Mouse (Mus musculus): ENCODE measurements around the gene B4galnt1. TPM values are rescaled to one million over a fixed set of nuclear protein-coding genes. Genes with fewer than 3 reads are reported as not detected.

B4galnt1 gene
- polyA plus RNA-seq, 2 experiments: 11.8 to 12.1 TPM

DNA sequence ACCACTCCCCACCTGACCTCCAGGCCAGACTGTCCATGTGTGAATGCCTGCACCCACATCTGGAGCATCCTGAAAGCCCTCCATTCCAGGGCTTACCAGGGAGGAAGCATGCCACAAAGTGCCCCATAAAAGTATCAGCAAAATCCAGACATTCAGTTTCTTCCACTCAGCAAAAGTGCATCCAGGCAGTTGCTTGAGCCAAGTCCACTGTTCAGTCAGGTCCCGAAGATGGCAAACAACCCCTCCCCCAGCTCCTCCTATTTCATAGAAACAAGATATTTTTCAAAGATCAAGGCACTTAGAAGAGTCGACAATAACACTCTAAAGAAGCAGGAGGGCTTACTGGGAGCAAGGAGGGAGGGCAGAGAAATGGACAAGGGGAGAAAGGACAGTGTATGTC, 33.5 kb downstream of the B4galnt1 start:
- no peak overlapping the region for H3K4me2 ChIP-seq (replicated peaks; ENCODE audit: low read depth, low read length, severe bottlenecking)
- ATAC-seq (ENCODE audit: low FRiP score, low read depth): no peak
- TF ChIP-seq POLR2A (IDR thresholded peaks at IDR 0.05; ENCODE audit: borderline replicate concordance, extremely low read depth, insufficient read depth, insufficient read length): no peak
- H3K36me3 ChIP-seq (ENCODE audit: control insufficient read depth, insufficient read depth, low read length): peaks cover 49% of the 10 kb centered on the region
- no peaks in the 10 kb centered on the region for H3K27me3 ChIP-seq (ENCODE audit: control insufficient read depth, insufficient read depth, low read length)
- H3K4me3 ChIP-seq (replicated peaks; ENCODE audit: low read length): no peak overlapping the region
- H3K4me1 ChIP-seq (ENCODE audit: control insufficient read depth, insufficient read depth, low read length): peaks cover 15% of the 10 kb centered on the region
- H3K9me3 ChIP-seq (ENCODE audit: control insufficient read depth, low read length): no peaks in the 10 kb centered on the region
- 56% methylated on average over 2 of the region's 2 CpGs for WGBS
- no peak overlapping the region for H3K9ac ChIP-seq (ENCODE audit: low read depth, low read length, severe bottlenecking)
- DNase-seq (ENCODE audit: low spot score): no peak
- H3K27ac ChIP-seq (replicated peaks; ENCODE audit: low read depth, low read length): no peak overlapping the region

- Histone ChIP-seq H3K9ac (ENCODE audit: low read depth, low read length, severe bottlenecking) (no peak overlapping the region), H3K9me3 (ENCODE audit: control insufficient read depth, low read length) (no peaks in the 10 kb centered on the region), H3K4me2 (replicated peaks; ENCODE audit: low read depth, low read length, severe bottlenecking) (no peak overlapping the region), H3K4me1 (ENCODE audit: control insufficient read depth, insufficient read depth, low read length) (peaks cover 15% of the 10 kb centered on the region), H3K4me3 (replicated peaks; ENCODE audit: low read length) (no peak overlapping the region), H3K27ac (replicated peaks; ENCODE audit: low read depth, low read length) (no peak overlapping the region), H3K27me3 (ENCODE audit: control insufficient read depth, insufficient read depth, low read length) (no peaks in the 10 kb centered on the region), H3K36me3 (ENCODE audit: control insufficient read depth, insufficient read depth, low read length) (peaks cover 54% of the 10 kb centered on the region)
- no peak for ATAC-seq (ENCODE audit: low FRiP score, low read depth)
- WGBS: 63% methylated on average over 5 of the region's 5 CpGs
- no peak for TF ChIP-seq POLR2A (IDR thresholded peaks at IDR 0.05; ENCODE audit: borderline replicate concordance, extremely low read depth, insufficient read depth, insufficient read length)
- DNase-seq (ENCODE audit: low spot score): no peak
Observed at GRCm38 (mm10) chr10:127199068-127199467, 34.0 kb downstream of the B4galnt1 start.

DNA sequence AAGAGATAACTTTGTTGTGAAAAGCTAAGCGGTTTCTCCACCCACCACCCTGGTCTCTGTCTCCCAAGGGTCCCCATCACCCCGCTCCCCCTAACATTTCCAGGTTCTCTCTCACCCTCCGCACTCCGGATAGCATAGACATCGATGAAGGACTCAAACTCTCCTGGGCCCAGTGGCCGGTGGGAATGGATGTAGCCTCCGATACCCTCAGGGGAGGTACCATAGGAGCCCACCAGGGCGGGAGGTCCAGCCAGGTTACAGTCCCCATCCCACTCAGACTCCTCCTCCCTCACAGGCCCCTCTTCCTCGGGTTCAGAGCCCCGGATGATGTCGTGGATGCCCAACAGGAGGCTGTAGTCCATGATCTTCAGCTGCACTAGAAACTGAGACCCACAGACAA, 34.4 kb downstream of the B4galnt1 start:
- WGBS: 78% methylated on average over 11 of the region's 11 CpGs
- ATAC-seq (ENCODE audit: low FRiP score, low read depth) (no peak), DNase-seq (ENCODE audit: low spot score) (no peak)
- Histone ChIP-seq H3K4me3 (replicated peaks; ENCODE audit: low read length) (no peak overlapping the region), H3K4me1 (ENCODE audit: control insufficient read depth, insufficient read depth, low read length) (peaks cover 11% of the 10 kb centered on the region), H3K27me3 (ENCODE audit: control insufficient read depth, insufficient read depth, low read length) (no peaks in the 10 kb centered on the region), H3K36me3 (ENCODE audit: control insufficient read depth, insufficient read depth, low read length) (peaks cover 56% of the 10 kb centered on the region), H3K9me3 (ENCODE audit: control insufficient read depth, low read length) (no peaks in the 10 kb centered on the region), H3K4me2 (replicated peaks; ENCODE audit: low read depth, low read length, severe bottlenecking) (no peak overlapping the region), H3K27ac (replicated peaks; ENCODE audit: low read depth, low read length) (no peak overlapping the region), H3K9ac (ENCODE audit: low read depth, low read length, severe bottlenecking) (no peak overlapping the region)
- TF ChIP-seq POLR2A (IDR thresholded peaks at IDR 0.05; ENCODE audit: borderline replicate concordance, extremely low read depth, insufficient read depth, insufficient read length): no peak

DNA sequence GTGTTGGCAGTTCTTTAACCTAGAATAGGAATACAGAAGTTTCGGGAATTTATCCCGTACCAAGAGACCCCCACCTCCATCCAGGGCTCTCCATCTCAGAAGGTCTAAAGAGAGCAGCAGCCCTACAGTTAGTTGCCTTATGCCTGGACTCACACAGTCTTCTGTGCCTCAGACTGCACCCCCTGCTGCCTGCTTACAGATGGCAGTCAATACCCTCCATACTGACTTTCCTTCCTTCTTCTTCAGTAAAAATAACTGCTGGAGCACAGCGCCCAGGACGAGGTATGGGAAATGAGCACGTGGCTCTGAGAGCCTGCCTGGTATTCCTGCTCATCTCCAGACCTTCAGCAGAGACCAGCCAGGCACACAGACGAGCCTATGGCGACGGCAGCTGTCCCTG, 35.3 kb downstream of the B4galnt1 start:
- peaks cover 5% of the 10 kb centered on the region; the same call in 1 of the 2 replicates for H3K4me1 ChIP-seq (ENCODE audit: control insufficient read depth, insufficient read depth, low read length)
- DNase-seq (ENCODE audit: low spot score) (no peak), ATAC-seq (ENCODE audit: low FRiP score, low read depth) (no peak)
- no peaks in the 10 kb centered on the region for H3K9me3 ChIP-seq (ENCODE audit: control insufficient read depth, low read length)
- no peak overlapping the region for H3K4me3 ChIP-seq (replicated peaks; ENCODE audit: low read length)
- WGBS: 83% methylated on average over 8 of the region's 8 CpGs
- no peak overlapping the region for H3K4me2 ChIP-seq (replicated peaks; ENCODE audit: low read depth, low read length, severe bottlenecking)
- no peak overlapping the region for H3K9ac ChIP-seq (ENCODE audit: low read depth, low read length, severe bottlenecking)
- H3K27me3 ChIP-seq (ENCODE audit: control insufficient read depth, insufficient read depth, low read length): no peaks in the 10 kb centered on the region
- TF ChIP-seq POLR2A (IDR thresholded peaks at IDR 0.05; ENCODE audit: borderline replicate concordance, extremely low read depth, insufficient read depth, insufficient read length): no peak
- peaks cover 64% of the 10 kb centered on the region for H3K36me3 ChIP-seq (ENCODE audit: control insufficient read depth, insufficient read depth, low read length)
- no peak overlapping the region for H3K27ac ChIP-seq (replicated peaks; ENCODE audit: low read depth, low read length)

GRCm38 (mm10) chr10:127203106-127203505, 38.1 kb downstream of the B4galnt1 start:
- ATAC-seq (ENCODE audit: low FRiP score, low read depth) (no peak), DNase-seq (ENCODE audit: low spot score) (no peak)
- no peak overlapping the region for H3K4me2 ChIP-seq (replicated peaks; ENCODE audit: low read depth, low read length, severe bottlenecking)
- 79% methylated on average over 3 of the region's 3 CpGs for WGBS
- no peaks in the 10 kb centered on the region for H3K9me3 ChIP-seq (ENCODE audit: control insufficient read depth, low read length)
- no peaks in the 10 kb centered on the region for H3K27me3 ChIP-seq (ENCODE audit: control insufficient read depth, insufficient read depth, low read length)
- no peak overlapping the region for H3K27ac ChIP-seq (replicated peaks; ENCODE audit: low read depth, low read length)
- no peaks in the 10 kb centered on the region for H3K4me1 ChIP-seq (ENCODE audit: control insufficient read depth, insufficient read depth, low read length)
- no peak for TF ChIP-seq POLR2A (IDR thresholded peaks at IDR 0.05; ENCODE audit: borderline replicate concordance, extremely low read depth, insufficient read depth, insufficient read length)
- H3K4me3 ChIP-seq (replicated peaks; ENCODE audit: low read length): no peak overlapping the region
- H3K9ac ChIP-seq (ENCODE audit: low read depth, low read length, severe bottlenecking): no peak overlapping the region
- peaks cover 79% of the 10 kb centered on the region for H3K36me3 ChIP-seq (ENCODE audit: control insufficient read depth, insufficient read depth, low read length)

- ATAC-seq (ENCODE audit: low FRiP score, low read depth) (no peak), DNase-seq (ENCODE audit: low spot score) (no peak)
- Histone ChIP-seq H3K9me3 (ENCODE audit: control insufficient read depth, low read length) (no peaks in the 10 kb centered on the region), H3K4me2 (replicated peaks; ENCODE audit: low read depth, low read length, severe bottlenecking) (no peak overlapping the region), H3K36me3 (ENCODE audit: control insufficient read depth, insufficient read depth, low read length) (peaks cover 69% of the 10 kb centered on the region), H3K27me3 (ENCODE audit: control insufficient read depth, insufficient read depth, low read length) (no peaks in the 10 kb centered on the region), H3K9ac (ENCODE audit: low read depth, low read length, severe bottlenecking) (no peak overlapping the region), H3K4me3 (replicated peaks; ENCODE audit: low read length) (no peak overlapping the region), H3K4me1 (ENCODE audit: control insufficient read depth, insufficient read depth, low read length) (no peaks in the 10 kb centered on the region), H3K27ac (replicated peaks; ENCODE audit: low read depth, low read length) (no peak overlapping the region)
- no peak for TF ChIP-seq POLR2A (IDR thresholded peaks at IDR 0.05; ENCODE audit: borderline replicate concordance, extremely low read depth, insufficient read depth, insufficient read length)
- 91% methylated on average over 5 of the region's 5 CpGs for WGBS
Observed at GRCm38 (mm10) chr10:127204589-127204988, 39.6 kb downstream of the B4galnt1 start.
